Mouse (Mus musculus) heart, adult 9 months (tissue): Measurements from ENCODE around the gene Fastk.

Experiments used
- DNase-seq, 2 experiments: peaks; one replicate each; pipeline ENCODE4 v3.0.0; 2022; ENCODE audit warnings: low spot score in 2 of 2

Gene Fastk

DNA sequence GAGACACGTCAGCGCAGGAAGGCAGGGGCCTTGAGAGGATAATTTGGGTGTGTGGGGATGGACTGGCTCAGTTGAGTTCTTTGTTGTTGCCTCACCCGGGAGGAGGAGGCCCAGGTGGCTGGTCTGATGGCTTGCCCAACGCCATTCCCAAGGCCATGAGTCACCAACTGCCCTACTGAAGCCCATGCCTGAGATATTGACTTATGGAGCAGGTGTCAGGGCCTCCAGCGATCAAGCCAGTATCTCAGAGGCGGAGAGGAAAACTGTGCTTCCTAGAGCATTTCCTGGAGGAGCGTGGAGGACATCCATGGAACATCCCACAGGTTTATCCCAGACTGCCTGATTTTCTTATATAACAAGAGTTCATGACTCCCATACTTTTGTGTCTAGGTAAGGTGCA, 52.4 kb downstream of the Fastk start:
- no peak for DNase-seq

DNA sequence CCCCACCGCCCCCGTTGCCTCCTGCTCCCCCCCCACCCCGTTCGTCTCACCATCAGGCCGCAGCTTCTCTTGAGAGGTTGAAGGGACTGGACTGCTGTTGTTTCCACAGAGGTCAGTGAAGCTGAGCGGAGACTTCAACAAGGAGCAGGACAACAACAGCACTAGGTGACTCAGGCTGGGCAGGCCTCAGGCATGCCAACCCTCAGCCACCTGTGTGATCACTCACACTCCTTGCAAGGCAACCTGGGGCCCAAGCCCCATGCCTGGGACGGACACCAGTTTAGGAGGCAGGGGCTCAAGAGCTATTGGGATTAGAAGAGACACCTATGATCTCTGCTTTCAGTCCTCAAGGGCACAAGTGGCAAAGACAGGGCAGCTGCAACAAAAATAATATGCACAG, 53.2 kb downstream of the Fastk start, which contains the start of gene Atg9b:
Atg9b (minus strand) TSS at position 280 of the 400 bp plus-strand sequence.
- no peak for DNase-seq

DNA sequence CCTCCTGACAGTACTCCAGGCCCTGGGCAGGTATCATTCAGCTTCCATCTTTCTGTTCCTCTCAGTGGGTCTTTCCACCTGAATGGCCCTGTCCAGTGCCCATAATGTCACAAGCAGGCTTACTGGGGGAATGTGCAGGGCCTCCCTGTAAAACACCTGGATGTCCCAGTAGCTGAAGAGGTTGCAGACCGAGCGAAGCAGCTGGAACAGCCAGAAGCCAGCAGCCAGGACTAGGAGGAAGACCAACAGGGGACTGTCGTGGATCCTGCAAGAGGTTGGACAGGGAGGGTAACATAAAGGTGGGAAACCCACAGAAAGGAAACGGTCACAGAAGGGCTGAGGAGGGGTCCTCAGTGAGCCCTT, 55.4 kb downstream of the Fastk start:
- no peak for DNase-seq

DNA sequence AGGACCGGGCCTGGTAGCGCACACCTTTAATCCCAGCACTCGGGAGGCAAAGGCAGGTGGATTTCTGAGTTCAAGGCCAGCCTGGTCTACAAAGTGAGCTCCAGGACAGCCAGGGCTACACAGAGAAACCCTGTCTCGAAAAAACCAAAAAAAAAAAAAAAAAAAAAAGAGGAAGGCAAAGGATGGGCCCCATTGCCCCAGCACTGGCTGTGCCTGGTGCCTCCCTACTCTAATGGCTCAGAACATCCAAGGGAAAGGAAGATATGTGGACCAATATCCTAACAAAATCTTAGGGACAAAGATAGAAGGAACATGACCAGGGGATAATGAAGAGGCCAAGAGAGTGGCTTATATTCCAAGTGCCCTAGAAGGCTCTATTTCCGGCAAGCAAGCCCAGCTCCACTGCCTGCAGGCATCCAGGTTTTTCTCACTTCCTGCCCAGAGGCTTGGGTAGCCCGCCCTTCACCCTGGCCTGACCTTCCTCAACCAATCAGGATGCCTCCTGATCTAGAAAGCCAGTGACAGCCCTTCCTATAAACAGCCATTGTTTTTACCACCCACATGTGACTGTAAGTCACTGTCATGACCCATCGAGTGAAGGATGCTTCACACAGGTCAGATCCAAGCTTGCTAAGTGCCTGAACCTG, 56.0 kb downstream of the Fastk start:
- peak; percentile 26 to 55 for DNase-seq
